Mouse (Mus musculus) C2C12 (cell line): ENCODE results near the gene Heg1.

Experiments
- CEBPB ChIP-seq: IDR thresholded peaks from one replicate; pipeline ENCODE4 v1.6.1; 2011; ENCODE audit warnings: low read depth, mild to moderate bottlenecking, control low read depth, moderate library complexity
- CTCF ChIP-seq: IDR thresholded peaks from one replicate; pipeline ENCODE4 v1.5.1; 2011; ENCODE audit not compliant: control insufficient read depth, insufficient read depth, insufficient read length
- MYOD1 ChIP-seq: IDR thresholded peaks from one replicate; pipeline ENCODE4 v1.6.1; 2011; ENCODE audit warnings: low read depth; ENCODE audit not compliant: control insufficient read depth, insufficient read length
- MYOG ChIP-seq: IDR thresholded peaks from one replicate; pipeline ENCODE4 v1.6.1; 2011; ENCODE audit not compliant: control insufficient read depth, insufficient read length; ENCODE audit errors: extremely low read depth
- USF1 ChIP-seq: IDR thresholded peaks from one replicate; pipeline ENCODE4 v1.6.1; 2011; ENCODE audit warnings: low read depth, mild to moderate bottlenecking, control low read depth, moderate library complexity

GRCm38 (mm10) chr16:33684162-33684702 is at the start of gene Heg1:
- TF ChIP-seq CTCF = peak; percentile 18
- TF ChIP-seq MYOG = no peak
- no peak for TF ChIP-seq CEBPB
- TF ChIP-seq MYOD1 = no peak
- no peak for TF ChIP-seq USF1
